Mouse (Mus musculus) midbrain, embryonic 15.5 days (tissue): ENCODE results near the gene Rsbn1l. TPM values are rescaled to one million over a fixed set of nuclear protein-coding genes. Genes with fewer than 3 reads are reported as not detected.
"Not testable (repeated sequence)": the region's sequence is repeated elsewhere in the genome, so short reads cannot be mapped to it uniquely, and the experiment has no call there.

ENCODE experiments used
- ATAC-seq: fragments of 200-750 bp; cut with Nextera tagmentation; replicated peaks from 2 replicates; pipeline ENCODE4 v1.8.0; 2017; ENCODE audit warnings: moderate TSS enrichment
- H3K27ac ChIP-seq: fragments of 300-500 bp; sonication (generic); 2 replicates; pipeline ENCODE4 v1.5.1; 2015; ENCODE audit warnings: mild to moderate bottlenecking, inconsistent platforms
- H3K27me3 ChIP-seq: fragments of 300-500 bp; sonication (generic); replicated peaks from 2 replicates; pipeline ENCODE4 v1.6.1; 2015; ENCODE audit warnings: inconsistent platforms
- H3K36me3 ChIP-seq: fragments of 300-500 bp; sonication (generic); replicated peaks from 2 replicates; pipeline ENCODE4 v1.6.1; 2015; ENCODE audit warnings: inconsistent platforms
- H3K4me1 ChIP-seq: fragments of 300-500 bp; sonication (generic); 2 replicates; pipeline ENCODE4 v1.6.1; 2015; ENCODE audit warnings: inconsistent platforms
- H3K4me2 ChIP-seq: fragments of 300-500 bp; sonication (generic); 2 replicates; pipeline ENCODE4 v1.6.1; 2015; ENCODE audit warnings: inconsistent platforms, mild to moderate bottlenecking, moderate library complexity
- H3K4me3 ChIP-seq: fragments of 300-500 bp; sonication (generic); 2 replicates; pipeline ENCODE4 v1.5.1; 2015; ENCODE audit warnings: mild to moderate bottlenecking, inconsistent platforms
- H3K9ac ChIP-seq: fragments of 300-500 bp; sonication (generic); 2 replicates; pipeline ENCODE4 v1.6.1; 2015; ENCODE audit warnings: mild to moderate bottlenecking, inconsistent platforms
- H3K9me3 ChIP-seq: fragments of 300-500 bp; sonication (generic); 2 replicates; pipeline ENCODE4 v1.6.1; 2016; ENCODE audit warnings: inconsistent platforms
- WGBS: fragments of 180-500 bp; shearing (Covaris S2); methylation state at CpG from one replicate; pipeline ENCODE4 v1.1.7; 2015; ENCODE audit warnings: mixed read lengths; 5-methylcytosine and 5-hydroxymethylcytosine counted together
- polyA plus RNA-seq: library from polyadenylated mRNA; unstranded; fragments of >200 nt; fragmentation: Nextera tagmentation; extraction: Ambion mirVana; gene quantifications from 2 replicates; pipeline ENCODE4 v1.2.1, GENCODE M21; 2015

Rsbn1l gene
- polyA plus RNA-seq, 1 experiment from 2014 or later = 4.6 TPM

DNA sequence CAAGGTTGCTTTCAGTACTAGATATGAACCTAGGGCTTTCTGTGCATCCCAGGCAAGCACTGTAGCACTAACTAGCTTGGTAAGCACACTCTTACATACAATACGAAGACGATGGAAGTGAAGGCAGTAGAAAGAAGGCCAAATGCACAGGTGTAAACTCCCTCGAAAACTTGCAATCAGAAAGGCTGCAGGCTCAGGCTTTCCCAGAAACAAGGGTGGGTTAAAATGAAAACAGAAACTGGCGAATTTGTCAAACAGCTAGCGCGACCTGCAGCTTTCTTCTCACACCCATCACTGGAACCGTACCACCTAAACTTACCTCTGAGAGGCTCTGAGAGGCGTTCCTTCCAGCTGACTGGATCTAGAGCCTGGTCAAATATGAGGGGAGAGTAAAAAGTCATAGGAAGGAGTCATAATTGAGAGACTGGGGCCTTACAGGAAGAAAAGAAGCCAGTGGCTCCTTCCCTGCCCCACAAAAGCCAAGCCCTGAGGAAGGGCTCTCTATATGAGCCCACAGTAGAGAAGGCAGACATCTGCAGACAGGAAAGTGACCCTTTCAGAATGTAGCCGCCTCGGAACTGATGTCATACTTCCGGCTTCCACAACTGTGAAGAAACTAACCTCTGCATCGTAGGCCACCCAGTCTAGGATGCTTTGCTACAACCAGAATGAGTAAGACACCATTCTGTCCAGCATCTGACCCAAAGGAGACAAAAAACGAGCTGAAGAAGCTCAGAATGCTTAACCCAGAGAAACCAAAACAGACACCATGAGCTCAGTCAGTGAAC is 11.0 kb downstream of the Rsbn1l start:
- Histone ChIP-seq H3K4me2 (no peak overlapping the region), H3K36me3 (no peaks in the 10 kb centered on the region), H3K4me3 (no peak overlapping the region), H3K9me3 (no peaks in the 10 kb centered on the region), H3K27ac (no peak overlapping the region), H3K4me1 (peaks cover 11% of the 10 kb centered on the region), H3K27me3 (no peaks in the 10 kb centered on the region), H3K9ac (no peak overlapping the region)
- ATAC-seq = no peak
- 81% methylated on average over 13 of the region's 13 CpGs for WGBS

DNA sequence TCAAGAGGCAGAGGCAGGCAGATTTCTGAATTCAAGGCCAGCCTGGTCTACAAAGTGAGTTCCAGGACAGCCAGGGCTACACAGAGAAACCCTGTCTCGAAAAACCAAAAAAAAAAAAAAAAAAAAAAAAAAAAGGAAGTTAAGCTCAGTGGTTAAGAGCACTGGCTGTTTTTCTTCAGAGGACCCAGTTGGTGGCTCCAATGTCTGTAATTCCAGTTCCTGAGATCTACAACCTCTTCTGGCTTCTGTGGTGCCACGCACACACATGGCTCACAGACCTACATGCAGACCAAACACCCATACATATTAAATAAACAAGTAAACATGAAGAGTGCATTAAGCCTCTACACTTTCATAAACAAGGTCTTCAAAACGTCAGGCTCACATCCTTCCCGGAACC is 12.4 kb downstream of the Rsbn1l start:
- not testable (repeated sequence) for H3K27ac ChIP-seq, H3K36me3 ChIP-seq, H3K4me2 ChIP-seq, ATAC-seq, H3K4me3 ChIP-seq, H3K9me3 ChIP-seq, H3K9ac ChIP-seq, H3K27me3 ChIP-seq, H3K4me1 ChIP-seq
- 89% methylated on average over 4 of the region's 4 CpGs for WGBS

DNA sequence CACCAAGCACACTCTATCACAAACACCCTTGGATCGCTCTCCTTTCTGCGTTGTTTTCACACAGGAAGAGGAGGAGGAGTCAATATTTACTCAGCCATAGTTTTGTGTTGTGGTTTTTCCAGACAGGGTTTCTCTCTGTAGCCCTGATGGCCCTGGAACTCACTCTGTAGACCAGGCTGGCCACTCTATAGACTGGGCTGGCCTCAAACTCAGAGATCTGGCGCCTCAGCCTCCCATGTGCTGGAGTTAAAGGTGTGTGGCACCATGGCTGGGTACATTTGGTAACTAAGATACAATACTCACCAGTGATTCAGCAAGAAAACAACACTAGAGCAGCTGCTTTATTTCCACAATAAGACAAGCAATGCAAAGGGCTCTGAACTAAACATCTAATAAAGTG is 13.7 kb downstream of the Rsbn1l start:
- no peaks in the 10 kb centered on the region for H3K4me1 ChIP-seq
- H3K27me3 ChIP-seq = no peaks in the 10 kb centered on the region
- no peak overlapping the region for H3K27ac ChIP-seq
- H3K4me2 ChIP-seq = no peak overlapping the region
- no peak overlapping the region for H3K4me3 ChIP-seq
- H3K9me3 ChIP-seq = no peaks in the 10 kb centered on the region
- 87% methylated on average over 3 of the region's 3 CpGs for WGBS
- H3K9ac ChIP-seq = no peak overlapping the region
- H3K36me3 ChIP-seq = no peaks in the 10 kb centered on the region
- no peak for ATAC-seq

- Histone ChIP-seq H3K4me3 (no peak overlapping the region), H3K9ac (no peak overlapping the region)
These were observed 15.0 kb downstream of the Rsbn1l start for GRCm38 (mm10) chr5:20941205-20941604.

DNA sequence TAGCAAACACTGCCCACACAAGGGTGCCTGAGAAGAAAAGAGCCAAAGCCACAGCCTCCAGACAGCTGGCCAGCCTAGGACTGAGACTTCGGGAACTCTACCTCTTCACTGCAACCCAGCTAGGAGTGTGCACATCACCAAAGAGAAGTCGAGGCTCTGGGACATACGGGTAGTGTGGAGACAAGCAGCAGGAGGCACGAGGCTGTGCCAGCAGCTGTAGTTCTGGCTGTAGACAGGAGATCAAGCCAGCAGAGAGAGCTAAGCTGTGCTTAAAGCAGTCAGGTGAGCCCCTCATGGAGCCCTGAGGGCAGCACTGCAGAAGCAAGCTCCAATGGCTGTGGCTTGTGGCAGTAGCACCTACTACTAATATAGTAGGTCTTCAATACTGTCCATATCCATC is 15.5 kb downstream of the Rsbn1l start:
- H3K9me3 ChIP-seq = no peaks in the 10 kb centered on the region
- H3K4me2 ChIP-seq = no peak overlapping the region
- H3K4me1 ChIP-seq = no peaks in the 10 kb centered on the region
- no peak for ATAC-seq
- H3K27ac ChIP-seq = no peak overlapping the region
- H3K9ac ChIP-seq = no peak overlapping the region
- no peaks in the 10 kb centered on the region for H3K36me3 ChIP-seq
- H3K27me3 ChIP-seq = no peaks in the 10 kb centered on the region
- no peak overlapping the region for H3K4me3 ChIP-seq
- WGBS = 77% methylated on average over 4 of the region's 4 CpGs

More at GRCm38 (mm10) chr5:20941205-20941604, 15.0 kb downstream of the Rsbn1l start:
- WGBS = 58% methylated on average over 5 of the region's 5 CpGs
- H3K4me2 ChIP-seq = no peak overlapping the region
- H3K4me1 ChIP-seq = no peaks in the 10 kb centered on the region
- H3K27ac ChIP-seq = no peak overlapping the region
- no peaks in the 10 kb centered on the region for H3K36me3 ChIP-seq
- no peaks in the 10 kb centered on the region for H3K9me3 ChIP-seq
- H3K27me3 ChIP-seq = no peaks in the 10 kb centered on the region
- no peak for ATAC-seq

GRCm38 (mm10) chr5:20940040-20940571 is 16.1 kb downstream of the Rsbn1l start:
- no peaks in the 10 kb centered on the region for H3K9me3 ChIP-seq
- 93% methylated on average over 6 of the region's 6 CpGs for WGBS
- H3K4me3 ChIP-seq = no peak overlapping the region
- no peaks in the 10 kb centered on the region for H3K27me3 ChIP-seq
- no peaks in the 10 kb centered on the region for H3K4me1 ChIP-seq
- H3K27ac ChIP-seq = no peak overlapping the region
- no peak overlapping the region for H3K4me2 ChIP-seq
- no peak overlapping the region for H3K9ac ChIP-seq
- no peak for ATAC-seq
- no peaks in the 10 kb centered on the region for H3K36me3 ChIP-seq

DNA sequence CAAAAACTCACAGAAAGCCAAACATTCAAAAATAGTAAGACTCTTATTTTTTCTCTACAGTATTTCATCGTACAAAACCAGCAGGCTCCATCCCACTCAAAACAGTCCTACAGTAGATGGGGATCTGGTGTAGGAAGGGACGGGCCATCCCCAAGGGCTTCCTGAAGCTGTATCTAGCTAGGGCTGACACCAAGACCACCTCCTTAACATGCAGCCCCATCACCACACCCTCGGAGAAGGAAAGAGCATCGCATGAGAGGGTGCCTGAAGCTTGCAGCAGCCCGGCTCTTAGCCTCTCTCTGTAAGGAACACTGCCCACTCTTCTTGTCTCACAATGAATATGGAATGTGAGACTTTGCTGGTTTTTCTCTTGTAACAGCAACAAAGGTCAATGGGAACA is 17.7 kb downstream of the Rsbn1l start:
- ATAC-seq = no peak
- WGBS = 81% methylated on average over 5 of the region's 5 CpGs

DNA sequence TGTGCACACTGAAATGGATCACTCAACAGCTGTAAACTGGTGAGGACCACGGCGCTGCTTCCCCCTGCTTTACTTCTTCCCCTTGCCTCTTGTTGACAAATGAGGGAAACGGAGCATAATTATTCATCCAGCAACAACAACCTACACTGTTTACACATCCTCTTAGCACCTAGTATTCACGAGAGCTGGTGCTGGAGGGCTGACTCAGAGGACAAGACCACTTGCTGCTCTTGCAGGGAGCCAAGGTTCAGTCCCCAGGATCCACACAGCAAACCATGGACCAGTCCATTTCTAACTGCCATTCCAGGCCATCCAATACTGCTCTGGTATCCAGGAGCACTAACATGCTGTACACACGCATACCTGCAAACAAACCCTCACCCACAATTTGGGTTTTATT is 20.3 kb downstream of the Rsbn1l start:
- H3K9me3 ChIP-seq = no peaks in the 10 kb centered on the region
- WGBS = 84% methylated on average over 5 of the region's 5 CpGs
- H3K27ac ChIP-seq = no peak overlapping the region
- 0 out of 2 replicates have a peak, but pooled peaks have one; percentile 4 for ATAC-seq
- no peak overlapping the region for H3K4me3 ChIP-seq
- H3K4me2 ChIP-seq = no peak overlapping the region
- no peaks in the 10 kb centered on the region for H3K27me3 ChIP-seq
- no peaks in the 10 kb centered on the region for H3K36me3 ChIP-seq
- no peaks in the 10 kb centered on the region for H3K4me1 ChIP-seq
- no peak overlapping the region for H3K9ac ChIP-seq

More for the DNA sequence above, 17.7 kb downstream of the Rsbn1l start:
- H3K36me3 ChIP-seq = no peaks in the 10 kb centered on the region
- H3K27me3 ChIP-seq = no peaks in the 10 kb centered on the region
- no peak overlapping the region for H3K9ac ChIP-seq
- no peaks in the 10 kb centered on the region for H3K9me3 ChIP-seq
- no peak overlapping the region for H3K4me3 ChIP-seq
- H3K4me1 ChIP-seq = no peaks in the 10 kb centered on the region
- no peak overlapping the region for H3K4me2 ChIP-seq
- H3K27ac ChIP-seq = no peak overlapping the region

DNA sequence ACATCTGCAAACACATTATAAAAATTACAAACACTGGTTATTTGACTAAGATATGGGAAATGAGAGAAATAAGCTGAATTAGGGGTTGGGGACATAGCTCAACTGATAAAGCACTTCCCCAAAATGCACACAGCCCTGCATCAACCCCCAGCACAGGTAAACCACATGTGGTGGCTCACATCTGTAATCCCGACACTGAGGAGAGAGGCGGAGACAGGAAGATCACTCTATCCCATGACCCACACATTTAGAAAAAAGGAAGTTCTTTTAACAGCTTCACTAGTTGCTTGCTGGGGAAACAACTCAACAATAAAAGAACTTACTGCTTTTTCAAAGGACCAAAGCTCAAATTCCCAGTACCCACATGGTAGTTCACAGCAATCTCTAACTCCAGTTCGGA is 23.6 kb downstream of the Rsbn1l start:
- ATAC-seq = no peak
- Histone ChIP-seq H3K9me3 (no peaks in the 10 kb centered on the region), H3K4me3 (no peak overlapping the region), H3K27me3 (no peaks in the 10 kb centered on the region), H3K36me3 (no peaks in the 10 kb centered on the region), H3K9ac (no peak overlapping the region), H3K4me1 (no peaks in the 10 kb centered on the region), H3K27ac (no peak overlapping the region), H3K4me2 (no peak overlapping the region)
- WGBS = 96% methylated on average over 3 of the region's 3 CpGs

GRCm38 (mm10) chr5:20931300-20931699 is 24.9 kb downstream of the Rsbn1l start:
- WGBS = 89% methylated on average over 3 of the region's 3 CpGs
- ATAC-seq = no peak
- no peak overlapping the region for H3K27ac ChIP-seq
- H3K9me3 ChIP-seq = no peaks in the 10 kb centered on the region
- H3K9ac ChIP-seq = no peak overlapping the region
- no peak overlapping the region for H3K4me2 ChIP-seq
- H3K36me3 ChIP-seq = no peaks in the 10 kb centered on the region
- no peaks in the 10 kb centered on the region for H3K27me3 ChIP-seq
- H3K4me3 ChIP-seq = no peak overlapping the region
- H3K4me1 ChIP-seq = no peaks in the 10 kb centered on the region

DNA sequence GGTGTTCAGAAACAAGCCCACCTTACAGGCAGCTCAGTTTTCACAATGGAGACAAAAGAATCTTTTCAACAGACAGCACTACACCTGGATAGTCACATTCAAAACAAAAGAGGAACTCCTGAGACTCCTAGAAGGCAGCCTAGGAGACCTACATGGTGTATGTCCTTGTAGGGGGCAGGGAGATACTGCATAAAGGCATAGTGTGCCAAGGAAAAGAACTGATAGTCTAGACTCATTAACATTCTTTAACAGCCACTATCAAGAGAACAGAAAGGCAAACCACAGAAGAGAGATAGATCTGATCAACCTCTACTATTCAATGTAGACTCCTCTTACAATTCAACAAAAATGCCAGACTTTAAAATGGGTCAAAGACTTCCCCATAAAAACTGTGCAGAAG is 25.8 kb downstream of the Rsbn1l start:
- no peak overlapping the region for H3K27ac ChIP-seq
- no peaks in the 10 kb centered on the region for H3K9me3 ChIP-seq
- H3K4me1 ChIP-seq = no peaks in the 10 kb centered on the region
- no peak overlapping the region for H3K4me2 ChIP-seq
- no peak overlapping the region for H3K4me3 ChIP-seq
- H3K9ac ChIP-seq = no peak overlapping the region
- ATAC-seq = no peak
- H3K36me3 ChIP-seq = no peaks in the 10 kb centered on the region
- H3K27me3 ChIP-seq = no peaks in the 10 kb centered on the region

GRCm38 (mm10) chr5:20929669-20930151 is 26.5 kb downstream of the Rsbn1l start:
- WGBS = 84% methylated on average over 6 of the region's 6 CpGs
- Histone ChIP-seq H3K27ac (no peak overlapping the region), H3K4me3 (no peak overlapping the region)

GRCm38 (mm10) chr5:20925451-20925850 is 30.7 kb downstream of the Rsbn1l start:
- no peaks in the 10 kb centered on the region for H3K4me1 ChIP-seq
- ATAC-seq = no peak
- no peaks in the 10 kb centered on the region for H3K36me3 ChIP-seq
- no peaks in the 10 kb centered on the region for H3K9me3 ChIP-seq
- H3K27ac ChIP-seq = no peak overlapping the region
- no peak overlapping the region for H3K4me2 ChIP-seq
- H3K4me3 ChIP-seq = no peak overlapping the region
- no peak overlapping the region for H3K9ac ChIP-seq
- WGBS = 76% methylated on average over 3 of the region's 3 CpGs
- no peaks in the 10 kb centered on the region for H3K27me3 ChIP-seq

More at GRCm38 (mm10) chr5:20929669-20930151, 26.5 kb downstream of the Rsbn1l start:
- Histone ChIP-seq H3K9me3 (no peaks in the 10 kb centered on the region), H3K4me1 (no peaks in the 10 kb centered on the region), H3K9ac (no peak overlapping the region), H3K4me2 (no peak overlapping the region), H3K36me3 (no peaks in the 10 kb centered on the region), H3K27me3 (no peaks in the 10 kb centered on the region)
- ATAC-seq = no peak
